ENCODE assay signal across 8 mouse cellular contexts in genomic region chr9:121354792-121355390, GRCm38 (mm10). TPM values are rescaled to one million over a fixed set of nuclear protein-coding genes. Genes with fewer than 3 reads are reported as not detected.
A peak's percentile ranks its signal among the peaks of the same experiment; 100 is the strongest.
DNase-seq lines count a peak whose midpoint lies in the region; ATAC-seq and TF ChIP-seq lines count a peak whose summit lies in the region.

No protein-coding gene starts in this region.

- H3K36me3 ChIP-seq in intestine, postnatal 0 days (ENCODE audit: control insufficient read depth, insufficient read depth), result no peaks in the 10 kb centered on the region
- no peaks in the 10 kb centered on the region for H3K36me3 ChIP-seq in macrophage (ENCODE audit: inconsistent target)
- no peaks in the 10 kb centered on the region for H3K36me3 ChIP-seq in thymus, adult 2 months (ENCODE audit: control insufficient read depth, insufficient read depth, low read length)

- H3K4me2 ChIP-seq in intestine, postnatal 0 days (replicated peaks; ENCODE audit: low read depth), result no peak overlapping the region

- H3K9ac ChIP-seq in intestine, postnatal 0 days (ENCODE audit: low read depth, low read length), result no peak overlapping the region

- TF ChIP-seq CTCF in gastrocnemius, adult 2 months (IDR thresholded peaks at IDR 0.05), result peak; percentile 69
- TF ChIP-seq CTCF in intestine, postnatal 0 days (IDR thresholded peaks at IDR 0.05; ENCODE audit: low read depth), result peak; percentile 78
- no peak; the same call in 1 of the 2 replicates for TF ChIP-seq CTCF in thymus, adult 2 months (IDR thresholded peaks at IDR 0.05; ENCODE audit: borderline replicate concordance, control insufficient read depth, extremely low read depth, insufficient read depth, low read length, poor library complexity)

- WGBS in intestine, postnatal 0 days, result 51% methylated on average over 4 of the region's 4 CpGs
- WGBS in macrophage (ENCODE audit: missing documents), result 76% methylated on average over 4 of the region's 4 CpGs
- WGBS in thymus, adult 2 months, result 90% methylated on average over 4 of the region's 4 CpGs

- TF ChIP-seq POLR2A in thymus, adult 2 months (IDR thresholded peaks at IDR 0.05; ENCODE audit: control insufficient read depth, extremely low read depth, insufficient read depth, low read length, poor library complexity), result no peak

- intact Hi-C loops in gastrocnemius, adult 2 months (cut with DNase I), result no loop called here

- DNase-seq in gastrocnemius, adult 2 months, result peak; percentile 71
- DNase-seq in gastrocnemius, postnatal 25 days, result no peak
- peak; percentile 65 for DNase-seq in ES-CJ7 (ENCODE audit: low read depth, low spot score)
- peak; percentile 71 for DNase-seq in thymus, adult 2 months
- no peak for DNase-seq in layer of hippocampus, adult 8-10 months (ENCODE audit: low spot score in 2 of 2)

- ATAC-seq in erythroblast, adult 5-6 weeks (replicated peaks; ENCODE audit: low FRiP score, poor library complexity, severe bottlenecking), result peak; percentile 61; the same call in 1 of the 2 replicates
- ATAC-seq in intestine, postnatal 0 days, result no peak

- H3K79me2 ChIP-seq in macrophage (ENCODE audit: inconsistent target), result peaks cover 97% of the 10 kb centered on the region

- H3K4me1 ChIP-seq in intestine, postnatal 0 days (replicated peaks; ENCODE audit: control insufficient read depth, insufficient read depth, low read length), result peaks cover 5% of the 10 kb centered on the region
- H3K4me1 ChIP-seq in thymus, adult 2 months (replicated peaks; ENCODE audit: control insufficient read depth, insufficient read depth, low read length), result peaks cover 39% of the 10 kb centered on the region

- peak overlapping the region; percentile 53 for H3K4me3 ChIP-seq in gastrocnemius, adult 2 months
- H3K4me3 ChIP-seq in intestine, postnatal 0 days (ENCODE audit: low read depth, low read length), result no peak overlapping the region
- no peak overlapping the region for H3K4me3 ChIP-seq in macrophage (ENCODE audit: inconsistent target)
- no peak overlapping the region for H3K4me3 ChIP-seq in thymus, adult 2 months (ENCODE audit: control insufficient read depth, insufficient read depth, low read length)

- no peaks in the 10 kb centered on the region for H3K9me3 ChIP-seq in intestine, postnatal 0 days (ENCODE audit: control insufficient read depth)

- peak overlapping the region; percentile 96 for H3K27ac ChIP-seq in gastrocnemius, adult 2 months
- no peak overlapping the region for H3K27ac ChIP-seq in intestine, postnatal 0 days (ENCODE audit: low read depth, low read length)
- H3K27ac ChIP-seq in macrophage, result peak overlapping the region; percentile 28
- H3K27ac ChIP-seq in thymus, adult 2 months (ENCODE audit: control insufficient read depth, insufficient read depth, low read length), result no peak overlapping the region

- H3K27me3 ChIP-seq in intestine, postnatal 0 days (replicated peaks; ENCODE audit: control insufficient read depth, insufficient read depth, low read length), result no peaks in the 10 kb centered on the region
- H3K27me3 ChIP-seq in thymus, adult 2 months (ENCODE audit: control insufficient read depth, insufficient read depth, low read length), result no peaks in the 10 kb centered on the region

RNA-seq across cellular contexts. Expression of gene Trak1, which starts 57.6 kb away (rescaled TPM):
- 100 to 1,000 TPM; 156 to 204 TPM for total RNA-seq in gastrocnemius, adult 2 months (2021)
- 100 to 1,000 TPM; 180 to 193 TPM for total RNA-seq in gastrocnemius, postnatal 25 days (2021)
- 5.0 and 36.9 TPM in 2 replicates for total RNA-seq in erythroblast, adult 5-6 weeks (2015; ENCODE audit: low replicate concordance)
- 3.0 and 6.7 TPM in 2 replicates for total RNA-seq in erythroblast, adult 5-6 weeks (2017; ENCODE audit: low replicate concordance)
- 16.3 and 17.2 TPM in 2 replicates for polyA plus RNA-seq in intestine, postnatal 0 days (2015; fragmentation: Nextera tagmentation; extraction: Ambion mirVana)
- 100 to 1,000 TPM; 175 to 281 (median 222) TPM for total RNA-seq in macrophage (2018; cell fraction: chromatin; rRNA removed)
- 10 to 100 TPM; 48.6 to 71.4 (median 54.7) TPM for total RNA-seq in macrophage (2018; cell fraction: cytosol; rRNA removed)
- total RNA-seq in macrophage (2018; cell fraction: nucleus; rRNA removed), result 100 to 1,000 TPM in 25 of 26 experiments, 10 to 100 TPM in 1; 94.9 to 207 (median 141) TPM
- polyA plus RNA-seq in macrophage (2018), result 30.9 to 32.9 TPM (median 32.9 TPM) in 3 replicates
- polyA plus RNA-seq in thymus, adult 2 months (2012; rRNA removed), result 96.5 and 103 TPM in 2 replicates
- total RNA-seq in layer of hippocampus, adult 8-10 months (2022), result 100 to 1,000 TPM; 201 to 260 (median 228) TPM

Comparison
In these comparisons a context has a peak if more than half of its experiments do, and no peak if none do; other contexts are left out.
1. DNase-seq: peak in gastrocnemius, adult 2 months (single experiment), ES-CJ7 (single experiment) and thymus, adult 2 months (single experiment); none in gastrocnemius, postnatal 25 days (single experiment) and layer of hippocampus, adult 8-10 months (0 of 2).
2. H3K27ac ChIP-seq: peak in gastrocnemius, adult 2 months (single experiment) and macrophage (single experiment); none in intestine, postnatal 0 days (single experiment) and thymus, adult 2 months (single experiment).
3. RNA of gene Trak1, which starts 57.6 kb away (total RNA-seq): 201 to 260 TPM in layer of hippocampus, adult 8-10 months, 156 to 204 TPM in gastrocnemius, adult 2 months and 180 to 193 TPM in gastrocnemius, postnatal 25 days; 3.0 to 36.9 TPM in erythroblast, adult 5-6 weeks; every median in the first group is over 4 times any median in the second.